ENCODE assay signal across 14 mouse cellular contexts in the genomic region with DNA sequence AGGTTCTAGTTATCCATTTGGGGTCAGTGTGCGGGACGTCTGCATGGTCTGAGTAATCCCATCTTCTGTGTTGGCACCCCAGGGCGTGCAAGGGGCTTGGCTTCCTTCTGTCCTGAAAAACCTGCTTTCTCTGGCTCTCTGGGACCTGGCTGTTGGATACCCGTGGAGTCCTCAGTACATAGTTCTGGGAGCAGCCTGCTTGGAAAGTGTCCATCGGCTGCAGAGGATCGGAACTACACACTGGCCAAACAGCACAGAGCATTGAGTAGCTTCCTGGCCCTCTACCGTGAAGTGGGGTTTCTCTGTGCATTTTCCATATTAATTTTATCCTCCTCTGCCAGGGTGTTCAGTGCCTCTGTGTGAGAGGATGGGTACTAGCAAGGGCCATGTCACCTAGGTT.
DNase-seq lines count a peak whose midpoint lies in the region; ATAC-seq lines count a peak whose summit lies in the region.
"Had no signal": no experiment of that assay in that cellular context is flagged by ENCODE, and none has a peak within 500 bp of the region (broad histone marks: within the 10 kb centered on the region; RNA-seq: fewer than 3 reads in every experiment).

No protein-coding gene starts in this region.

- H3K27ac ChIP-seq in heart, embryonic 13.5 days (replicated peaks), result 0 out of 2 replicates have a peak overlapping the region, but pooled peaks have one; percentile 38
- H3K27ac ChIP-seq: hindbrain, embryonic 15.5 days; liver, embryonic 14.5 days; macrophage had no signal

- no peak for ATAC-seq in heart, embryonic 13.5 days (ENCODE audit: extremely low read depth, insufficient number of reproducible peaks, low FRiP score, low TSS enrichment)

- DNase-seq in cerebellum, postnatal 10 days, result peak; percentile 23 to 26
- no peak for DNase-seq in cerebellum, adult 9-11 months
- DNase-seq in heart, postnatal 25 days (ENCODE audit: low spot score), result no peak
- peak; percentile 11 for DNase-seq in retina, embryonic 14.5 days (ENCODE audit: low spot score)
- DNase-seq in retina, postnatal 1 day, result no peak
- no peak for DNase-seq in thymus, postnatal 0 days (ENCODE audit: low spot score)
- DNase-seq in right cerebral cortex, adult 2 months (ENCODE audit: low spot score in 2 of 2), result no peak
- DNase-seq: adrenal gland, postnatal 36 days; kidney, postnatal 25 days; spleen, adult 18-20 months had no signal

- no peaks in the 10 kb centered on the region for H3K9me3 ChIP-seq in heart, embryonic 13.5 days
- H3K9me3 ChIP-seq: hindbrain, embryonic 15.5 days had no signal

- H3K4me3 ChIP-seq in heart, embryonic 13.5 days, result no peak overlapping the region
- H3K4me3 ChIP-seq: hindbrain, embryonic 15.5 days had no signal

- 41% methylated on average over 7 of the region's 7 CpGs for WGBS in heart, embryonic 13.5 days

- intact Hi-C loops in heart, postnatal 25 days (cut with DNase I), result no loop called here

- H3K4me1 ChIP-seq in heart, embryonic 13.5 days, result peaks cover 56% of the 10 kb centered on the region

- no peaks in the 10 kb centered on the region for H3K27me3 ChIP-seq in heart, embryonic 13.5 days (replicated peaks)
- H3K27me3 ChIP-seq: hindbrain, embryonic 15.5 days had no signal

- H3K4me2 ChIP-seq in heart, embryonic 13.5 days, result peak overlapping the region; percentile 8
- H3K4me2 ChIP-seq: hindbrain, embryonic 15.5 days had no signal

- peaks cover 25% of the 10 kb centered on the region for H3K36me3 ChIP-seq in heart, embryonic 13.5 days
- H3K36me3 ChIP-seq: hindbrain, embryonic 15.5 days had no signal

- peak overlapping the region; percentile 56 for H3K9ac ChIP-seq in heart, embryonic 13.5 days
- H3K9ac ChIP-seq: hindbrain, embryonic 15.5 days; liver, embryonic 14.5 days had no signal

Comparison
In these comparisons a context has a peak if more than half of its experiments do, and no peak if none do; other contexts are left out.
1. DNase-seq: peak in cerebellum, postnatal 10 days (2 of 2) and retina, embryonic 14.5 days (single experiment); none in cerebellum, adult 9-11 months (single experiment), heart, postnatal 25 days (single experiment), retina, postnatal 1 day (single experiment), thymus, postnatal 0 days (single experiment) and right cerebral cortex, adult 2 months (0 of 2).